Mouse (Mus musculus): ENCODE data around the gene Gm3880.
A peak's percentile ranks its signal among the peaks of the same experiment; 100 is the strongest.
"Not testable (repeated sequence)": the region's sequence is repeated elsewhere in the genome, so short reads cannot be mapped to it uniquely, and the experiment has no call there.

Gene Gm3880

GRCm38 (mm10) chrX:102686872-102687271, at the start of gene Gm3880:
TSS of gene Gm3880 (minus strand) at chrX:102686972.
- DNase-seq, result not testable (repeated sequence)

GRCm38 (mm10) chrX:102724226-102724625, 37.5 kb upstream of the Gm3880 start:
- DNase-seq, result not testable (repeated sequence)

GRCm38 (mm10) chrX:102707535-102707934, 20.8 kb upstream of the Gm3880 start, which contains the start of the genes Gm9112 and Dmrtc1b:
TSS of gene Gm9112 (minus strand) at chrX:102707635.
TSS of gene Dmrtc1b (plus strand) at chrX:102707865.
- DNase-seq, result not testable (repeated sequence)

GRCm38 (mm10) chrX:102700636-102701035, 13.9 kb upstream of the Gm3880 start:
- not testable (repeated sequence) for DNase-seq

GRCm38 (mm10) chrX:102689252-102689651, 2.5 kb upstream of the Gm3880 start:
- peak; percentile 25 to 32 for DNase-seq

GRCm38 (mm10) chrX:102684706-102685105, 2.1 kb downstream of the Gm3880 start:
- not testable (repeated sequence) for DNase-seq

GRCm38 (mm10) chrX:102666641-102667040, 20.1 kb downstream of the Gm3880 start:
- DNase-seq, result no peak

GRCm38 (mm10) chrX:102660712-102661111, 26.1 kb downstream of the Gm3880 start:
- DNase-seq, result peak; percentile 20 to 42

GRCm38 (mm10) chrX:102645691-102646090, 41.1 kb downstream of the Gm3880 start:
- DNase-seq, result no peak

- no peak for DNase-seq
Observed at GRCm38 (mm10) chrX:102645146-102645545, 41.6 kb downstream of the Gm3880 start.

GRCm38 (mm10) chrX:102644573-102644951, 42.2 kb downstream of the Gm3880 start:
- DNase-seq, result peak in 1 of 2 experiments; percentile 56

GRCm38 (mm10) chrX:102643823-102644572, 42.8 kb downstream of the Gm3880 start, which contains the start of gene Phka1:
TSS of gene Phka1 (minus strand) at chrX:102644246.
- DNase-seq, result peak; percentile 75 to 76

Measured in B cell, adult 2 months (primary cell).